Mouse (Mus musculus) forebrain, postnatal 0 days (tissue): Measurements from ENCODE around the gene Rnd2. TPM values are rescaled to one million over a fixed set of nuclear protein-coding genes. Genes with fewer than 3 reads are reported as not detected.

ENCODE experiments used
- ATAC-seq: fragments of 200-750 bp; cut with Nextera tagmentation; 2 replicates; pipeline ENCODE4 v1.8.0; 2017; ENCODE audit warnings: mild to moderate bottlenecking, moderate library complexity
- DNase-seq: peaks from one replicate; pipeline ENCODE4 v3.0.0-alpha.2; 2015
- H3K27ac ChIP-seq: fragments of 300-500 bp; sonication (generic); 2 replicates; pipeline ENCODE4 v1.5.1; 2014; ENCODE audit warnings: low read depth, mild to moderate bottlenecking, antibody characterized with exemption, low read length, moderate library complexity, mixed read lengths
- H3K27me3 ChIP-seq: fragments of 300-500 bp; sonication (generic); 2 replicates; pipeline ENCODE4 v1.6.1; 2014; ENCODE audit warnings: mild to moderate bottlenecking, low read length, mixed read lengths; ENCODE audit not compliant: insufficient read depth
- H3K36me3 ChIP-seq: fragments of 300-500 bp; sonication (generic); 2 replicates; pipeline ENCODE4 v1.6.1; 2014; ENCODE audit warnings: mild to moderate bottlenecking, moderate library complexity; ENCODE audit not compliant: insufficient read depth
- H3K4me1 ChIP-seq: fragments of 300-500 bp; sonication (generic); 2 replicates; pipeline ENCODE4 v1.6.1; 2014; ENCODE audit warnings: antibody characterized with exemption; ENCODE audit not compliant: insufficient read depth
- H3K4me2 ChIP-seq: fragments of 300-500 bp; sonication (generic); 2 replicates; pipeline ENCODE4 v1.6.1; 2014; ENCODE audit warnings: low read depth, mild to moderate bottlenecking, moderate library complexity
- H3K4me3 ChIP-seq: fragments of 300-500 bp; sonication (generic); 2 replicates; pipeline ENCODE4 v1.5.1; 2014; ENCODE audit warnings: low read depth, low read length, mixed read lengths
- H3K9ac ChIP-seq: fragments of 300-500 bp; sonication (generic); 2 replicates; pipeline ENCODE4 v1.6.1; 2014; ENCODE audit warnings: mild to moderate bottlenecking
- H3K9me3 ChIP-seq: fragments of 300-500 bp; sonication (generic); 2 replicates; pipeline ENCODE4 v1.6.1; 2016; ENCODE audit warnings: low read length
- CTCF ChIP-seq: sonication (generic); IDR thresholded peaks from 2 replicates; pipeline ENCODE4 v1.5.1; 2016; ENCODE audit warnings: antibody characterized with exemption, control low read depth, low read depth
- WGBS: fragments of 180-500 bp; shearing (Covaris S2); extraction: QIAGEN DNeasy Blood & Tissue Kit; methylation state at CpG from one replicate; pipeline ENCODE4 v1.1.7; 2014; 5-methylcytosine and 5-hydroxymethylcytosine counted together
- polyA plus RNA-seq: library from polyadenylated mRNA; unstranded; fragments of >200 nt; fragmentation: Nextera tagmentation; extraction: Ambion mirVana; gene quantifications from 2 replicates; pipeline ENCODE4 v1.2.1, GENCODE M21; 2015
- total RNA-seq: library from RNA; depleted of rRNA; stranded (reverse); fragments of >200 nt; gene quantifications from 2 replicates; pipeline ENCODE4 v1.2.3, GENCODE M21; 2014

Gene Rnd2
- total and polyA plus RNA-seq, 2 experiments from 2014 or later = 71.4 to 96.6 TPM

DNA sequence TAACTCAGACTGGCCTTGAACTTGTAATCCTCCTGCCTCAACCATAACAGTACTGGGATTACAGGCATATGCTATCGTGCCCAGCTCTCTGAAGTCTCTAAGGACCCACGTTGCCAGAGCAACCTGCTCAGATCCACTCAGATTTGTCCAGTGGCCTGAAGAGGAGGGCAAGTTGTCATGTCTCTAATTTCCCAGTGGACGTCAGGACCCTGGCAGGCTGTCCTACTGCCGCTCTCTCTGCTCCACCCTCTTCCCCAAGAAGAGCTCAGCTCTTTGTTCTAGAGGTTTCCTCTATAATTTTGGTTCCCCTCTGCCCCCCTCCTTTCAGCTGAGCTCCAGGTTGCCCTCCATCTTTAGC lies 12.4 kb downstream of the Rnd2 start:
- Histone ChIP-seq H3K9ac (no peak overlapping the region), H3K27me3 (no peaks in the 10 kb centered on the region), H3K4me1 (peaks cover 8% of the 10 kb centered on the region; the same call in 1 of the 2 replicates), H3K9me3 (no peaks in the 10 kb centered on the region), H3K4me3 (no peak overlapping the region), H3K27ac (peak overlapping the region; percentile 51), H3K4me2 (no peak overlapping the region), H3K36me3 (peaks cover under 1% of the 10 kb centered on the region; the same call in 1 of the 2 replicates)
- TF ChIP-seq CTCF = no peak
- no peak for DNase-seq
- 4% methylated on average over 4 of the region's 4 CpGs for WGBS
- ATAC-seq = peak; percentile 53

- TF ChIP-seq CTCF = no peak
- no peaks in the 10 kb centered on the region for H3K36me3 ChIP-seq
- no peak overlapping the region for H3K4me3 ChIP-seq
- no peaks in the 10 kb centered on the region for H3K27me3 ChIP-seq
- WGBS = 14% methylated on average over 10 of the region's 10 CpGs
- H3K9me3 ChIP-seq = no peaks in the 10 kb centered on the region
- H3K27ac ChIP-seq = peak overlapping the region; percentile 51
- H3K4me1 ChIP-seq = peaks cover 8% of the 10 kb centered on the region; the same call in 1 of the 2 replicates
- ATAC-seq = peak; percentile 85
- H3K9ac ChIP-seq = no peak overlapping the region
- no peak overlapping the region for H3K4me2 ChIP-seq
- peak; percentile 67 for DNase-seq
Observed at GRCm38 (mm10) chr11:101477552-101478211, 12.9 kb downstream of the Rnd2 start.

DNA sequence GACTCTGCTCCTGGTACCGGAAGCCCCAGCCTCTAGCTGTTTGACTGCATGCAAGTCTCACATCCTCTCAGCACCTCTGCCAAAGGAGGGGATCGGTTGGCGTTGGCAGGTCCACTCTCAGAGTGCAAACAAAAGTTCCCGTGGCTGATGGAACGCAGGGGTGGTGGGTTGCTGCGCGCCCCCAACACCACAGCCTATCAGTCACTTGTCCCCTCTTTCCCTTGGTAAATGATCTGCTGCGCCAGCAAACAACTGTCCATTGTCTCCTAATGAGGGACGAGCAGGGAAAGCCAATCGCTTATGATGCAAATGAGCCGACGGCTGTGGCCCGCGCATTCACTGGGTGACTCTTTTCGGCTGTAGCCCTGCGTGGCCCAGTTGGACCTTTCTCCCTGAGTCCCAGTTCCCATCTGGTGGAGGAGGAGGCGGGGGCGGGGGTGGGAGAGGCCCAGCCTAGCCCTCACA lies 14.4 kb downstream of the Rnd2 start:
- peak overlapping the region; percentile 45; the same call in 1 of the 2 replicates for H3K27ac ChIP-seq
- no peak overlapping the region for H3K4me3 ChIP-seq
- H3K36me3 ChIP-seq = no peaks in the 10 kb centered on the region
- peaks cover 8% of the 10 kb centered on the region; the same call in 1 of the 2 replicates for H3K4me1 ChIP-seq
- H3K4me2 ChIP-seq = peak overlapping the region; percentile 16
- no peaks in the 10 kb centered on the region for H3K27me3 ChIP-seq
- no peak overlapping the region for H3K9ac ChIP-seq
- no peak for DNase-seq
- no peak for ATAC-seq
- TF ChIP-seq CTCF = no peak
- no peaks in the 10 kb centered on the region for H3K9me3 ChIP-seq
- 6% methylated on average over 18 of the region's 18 CpGs for WGBS

DNA sequence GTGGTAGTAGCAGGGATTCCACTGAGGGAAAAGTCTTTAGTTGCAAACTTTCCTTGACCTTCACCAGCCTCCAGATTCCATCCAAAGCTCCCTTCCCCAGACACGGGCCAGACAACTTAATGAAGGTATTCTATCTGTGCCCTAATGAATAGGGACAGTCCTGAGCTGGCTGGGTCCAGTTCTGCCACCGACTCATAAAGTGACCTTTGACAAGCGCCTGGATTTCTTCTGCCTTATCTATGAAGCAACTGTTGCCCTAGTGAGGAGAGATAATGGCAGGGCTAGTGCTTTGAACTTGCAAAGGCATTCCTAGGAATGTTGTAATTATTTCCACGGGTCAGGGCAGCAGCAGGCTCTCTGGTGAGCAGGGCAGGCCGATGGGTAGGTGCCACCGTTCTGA lies 16.1 kb downstream of the Rnd2 start:
- H3K4me1 ChIP-seq = peaks cover 8% of the 10 kb centered on the region; the same call in 1 of the 2 replicates
- H3K27ac ChIP-seq = no peak overlapping the region
- no peaks in the 10 kb centered on the region for H3K36me3 ChIP-seq
- no peaks in the 10 kb centered on the region for H3K27me3 ChIP-seq
- H3K9me3 ChIP-seq = no peaks in the 10 kb centered on the region
- H3K4me2 ChIP-seq = no peak overlapping the region
- TF ChIP-seq CTCF = no peak
- H3K9ac ChIP-seq = no peak overlapping the region
- no peak overlapping the region for H3K4me3 ChIP-seq
- 74% methylated on average over 6 of the region's 6 CpGs for WGBS
- ATAC-seq = no peak
- no peak for DNase-seq

DNA sequence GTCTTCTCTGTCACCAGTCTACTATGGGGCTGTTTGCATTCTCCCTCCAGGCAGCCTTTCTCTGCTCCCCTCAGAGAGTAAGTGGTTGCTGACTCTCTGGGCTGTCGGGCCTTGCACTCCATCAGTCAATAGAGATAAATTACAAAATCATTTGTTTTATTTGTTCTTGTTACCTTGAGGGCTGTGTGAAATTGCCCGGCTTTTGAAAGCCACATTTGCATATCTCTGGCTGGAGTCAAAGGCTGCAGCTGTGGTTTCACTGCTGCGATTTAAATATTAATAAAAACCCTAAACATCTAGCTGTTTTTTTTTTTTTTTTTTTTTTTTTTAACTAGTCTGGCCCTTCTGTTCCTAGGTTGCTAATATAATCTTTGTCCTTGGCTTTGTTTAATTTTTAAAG lies 19.0 kb downstream of the Rnd2 start:
- H3K27ac ChIP-seq = no peak overlapping the region
- 24% methylated on average over 3 of the region's 3 CpGs for WGBS
- ATAC-seq (no peak), DNase-seq (no peak)
- TF ChIP-seq CTCF = no peak
- no peaks in the 10 kb centered on the region for H3K36me3 ChIP-seq
- H3K9ac ChIP-seq = no peak overlapping the region
- no peaks in the 10 kb centered on the region for H3K27me3 ChIP-seq
- no peak overlapping the region for H3K4me2 ChIP-seq
- H3K4me1 ChIP-seq = no peaks in the 10 kb centered on the region
- H3K4me3 ChIP-seq = no peak overlapping the region
- H3K9me3 ChIP-seq = no peaks in the 10 kb centered on the region

DNA sequence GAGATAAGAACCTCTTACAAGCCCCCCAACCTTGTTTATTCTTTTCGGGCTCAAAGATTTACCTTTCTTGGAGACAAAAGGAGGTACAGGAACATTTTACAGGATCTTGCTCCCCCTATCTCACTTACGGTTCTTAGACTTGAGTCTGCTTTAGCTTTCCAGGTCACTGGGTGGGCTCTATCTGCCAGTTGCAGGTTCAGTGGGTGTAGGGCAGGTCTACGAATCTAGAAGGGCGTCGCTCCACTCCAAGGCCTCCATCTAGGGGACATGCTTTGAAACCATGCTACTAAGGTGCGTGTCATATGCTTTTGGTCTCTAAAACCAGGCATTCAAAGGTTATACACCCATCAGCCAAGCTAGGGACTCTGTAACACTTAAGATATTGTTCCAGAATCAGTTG lies 19.4 kb downstream of the Rnd2 start:
- Histone ChIP-seq H3K27me3 (no peaks in the 10 kb centered on the region), H3K36me3 (no peaks in the 10 kb centered on the region), H3K4me2 (no peak overlapping the region), H3K9me3 (no peaks in the 10 kb centered on the region), H3K27ac (no peak overlapping the region), H3K4me1 (no peaks in the 10 kb centered on the region), H3K4me3 (no peak overlapping the region), H3K9ac (no peak overlapping the region)
- ATAC-seq = no peak
- TF ChIP-seq CTCF = no peak
- 79% methylated on average over 6 of the region's 6 CpGs for WGBS
- DNase-seq = no peak

GRCm38 (mm10) chr11:101484814-101485213 lies 20.0 kb downstream of the Rnd2 start:
- no peak for TF ChIP-seq CTCF
- no peak overlapping the region for H3K9ac ChIP-seq
- H3K27ac ChIP-seq = no peak overlapping the region
- no peaks in the 10 kb centered on the region for H3K27me3 ChIP-seq
- no peaks in the 10 kb centered on the region for H3K9me3 ChIP-seq
- 93% methylated on average over 7 of the region's 7 CpGs for WGBS
- H3K4me1 ChIP-seq = no peaks in the 10 kb centered on the region
- H3K36me3 ChIP-seq = no peaks in the 10 kb centered on the region
- H3K4me3 ChIP-seq = no peak overlapping the region
- DNase-seq = no peak
- ATAC-seq = no peak
- H3K4me2 ChIP-seq = no peak overlapping the region
